Mouse (Mus musculus): ENCODE data around the gene Ptpa. TPM values are rescaled to one million over a fixed set of nuclear protein-coding genes. Genes with fewer than 3 reads are reported as not detected.

Gene Ptpa
- polyA plus RNA-seq, 1 experiment, result 102 TPM

DNA sequence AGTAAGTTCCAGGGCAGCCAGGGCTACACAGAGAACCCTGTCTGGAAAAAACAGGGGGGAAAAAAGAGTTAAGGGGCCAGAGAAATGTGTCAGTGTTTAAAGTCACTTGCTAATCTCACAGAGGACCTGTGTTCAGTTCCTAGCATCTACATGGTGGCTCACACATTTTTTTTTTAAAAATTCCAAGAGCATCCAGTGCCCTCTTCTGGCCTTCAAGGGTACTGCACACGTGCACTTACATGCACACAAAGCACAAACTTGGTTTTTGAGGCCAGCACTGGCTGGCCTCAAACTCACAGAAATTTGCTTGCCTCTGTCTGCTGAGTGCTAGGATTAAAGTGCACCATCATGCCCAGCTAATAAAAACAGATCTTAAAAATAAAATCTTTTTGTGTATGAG is 34.7 kb downstream of the Ptpa start:
- WGBS, result 84% methylated on average over 1 of the region's 1 CpGs
- Histone ChIP-seq H3K36me3 (ENCODE audit: control insufficient read depth, insufficient read depth, low read length) (peaks cover 9% of the 10 kb centered on the region; the same call in 1 of the 2 replicates), H3K4me3 (ENCODE audit: low read depth, low read length) (no peak overlapping the region), H3K27me3 (ENCODE audit: control insufficient read depth, insufficient read depth, low read length) (no peaks in the 10 kb centered on the region), H3K4me1 (ENCODE audit: control insufficient read depth, insufficient read depth, insufficient read length, low read length) (0 out of 2 replicates have a peak, but pooled peaks cover under 1% of the 10 kb centered on the region), H3K27ac (ENCODE audit: insufficient read depth, low read depth, low read length) (no peak overlapping the region)
- no peak for TF ChIP-seq POLR2A (IDR thresholded peaks at IDR 0.05; ENCODE audit: low read depth, low read length)
- peak; percentile 45; the same call in 1 of the 2 replicates for TF ChIP-seq CTCF (IDR thresholded peaks at IDR 0.05; ENCODE audit: extremely low read depth, insufficient read length, insufficient replicate concordance, low read depth, low read length)

DNA sequence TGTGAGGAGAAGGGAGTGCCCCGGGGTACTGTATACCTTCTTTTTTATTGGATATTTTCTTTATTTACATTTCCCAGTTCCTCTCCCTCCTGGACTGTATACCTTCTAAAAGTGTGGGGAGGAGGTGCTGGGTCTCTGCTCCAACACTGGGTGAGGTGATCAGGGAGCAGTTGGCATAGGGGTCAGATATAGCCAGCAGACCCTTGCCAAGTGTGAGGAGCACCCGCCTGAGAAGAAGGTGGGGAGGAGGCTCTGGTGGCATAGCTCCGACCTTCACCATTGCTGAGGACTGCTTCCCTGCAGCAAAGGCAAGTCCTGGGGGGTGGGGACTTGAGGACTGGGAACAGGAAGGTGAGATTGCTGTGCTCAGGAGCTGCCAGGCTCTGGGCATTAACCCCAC is 35.7 kb downstream of the Ptpa start:
- TF ChIP-seq POLR2A (IDR thresholded peaks at IDR 0.05; ENCODE audit: low read depth, low read length), result no peak
- TF ChIP-seq CTCF (IDR thresholded peaks at IDR 0.05; ENCODE audit: extremely low read depth, insufficient read length, insufficient replicate concordance, low read depth, low read length), result no peak
- Histone ChIP-seq H3K4me3 (ENCODE audit: low read depth, low read length) (no peak overlapping the region), H3K27me3 (ENCODE audit: control insufficient read depth, insufficient read depth, low read length) (no peaks in the 10 kb centered on the region), H3K36me3 (ENCODE audit: control insufficient read depth, insufficient read depth, low read length) (peaks cover 6% of the 10 kb centered on the region; the same call in 1 of the 2 replicates), H3K4me1 (ENCODE audit: control insufficient read depth, insufficient read depth, insufficient read length, low read length) (no peaks in the 10 kb centered on the region), H3K27ac (ENCODE audit: insufficient read depth, low read depth, low read length) (no peak overlapping the region)
- 72% methylated on average over 3 of the region's 3 CpGs for whole genome bisulfite sequencing

DNA sequence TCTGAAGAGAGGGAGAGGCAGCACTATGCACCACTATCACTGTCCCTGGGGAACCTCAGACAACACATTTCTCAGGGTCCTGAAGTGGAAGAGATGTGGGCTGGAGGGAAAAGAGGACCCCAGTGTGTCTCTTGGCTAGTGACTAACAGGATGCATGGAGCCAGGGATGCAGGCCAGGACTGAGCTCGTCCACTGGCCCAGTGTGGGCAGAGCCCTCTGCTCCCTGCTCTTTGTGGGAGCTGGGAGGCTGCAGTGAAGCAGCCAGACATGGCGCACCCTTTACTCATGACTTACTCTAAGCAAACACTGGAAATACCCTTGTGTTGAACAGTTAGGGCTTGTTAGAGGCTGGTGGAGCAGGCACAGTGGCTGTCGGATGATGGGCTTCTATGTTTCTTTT is 37.7 kb downstream of the Ptpa start:
- TF ChIP-seq CTCF (IDR thresholded peaks at IDR 0.05; ENCODE audit: extremely low read depth, insufficient read length, insufficient replicate concordance, low read depth, low read length) (no peak), POLR2A (IDR thresholded peaks at IDR 0.05; ENCODE audit: low read depth, low read length) (no peak)
- WGBS, result 88% methylated on average over 3 of the region's 3 CpGs
- Histone ChIP-seq H3K4me3 (ENCODE audit: low read depth, low read length) (no peak overlapping the region), H3K36me3 (ENCODE audit: control insufficient read depth, insufficient read depth, low read length) (no peaks in the 10 kb centered on the region), H3K4me1 (ENCODE audit: control insufficient read depth, insufficient read depth, insufficient read length, low read length) (no peaks in the 10 kb centered on the region), H3K27ac (ENCODE audit: insufficient read depth, low read depth, low read length) (no peak overlapping the region), H3K27me3 (ENCODE audit: control insufficient read depth, insufficient read depth, low read length) (no peaks in the 10 kb centered on the region)

DNA sequence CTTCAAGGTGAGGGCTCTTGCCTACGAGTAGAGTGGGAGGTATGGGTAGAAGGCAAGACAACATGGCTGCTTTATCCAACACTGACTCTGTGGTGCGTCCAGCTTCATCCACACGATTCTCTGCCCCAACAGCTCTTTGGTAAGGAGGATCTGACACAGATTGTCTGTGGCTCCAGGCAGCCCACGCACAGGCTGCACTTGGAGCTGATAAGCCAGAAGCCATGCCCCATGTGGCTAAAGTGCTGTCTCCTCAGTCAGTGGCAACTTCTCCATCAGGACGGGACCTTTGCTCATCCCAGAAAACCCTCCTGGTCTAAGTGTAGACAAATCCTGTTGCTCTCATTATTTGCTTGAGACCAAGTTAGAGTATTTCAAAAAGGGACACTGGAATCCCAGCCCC is 38.7 kb downstream of the Ptpa start:
- WGBS, result 75% methylated on average over 5 of the region's 5 CpGs
- TF ChIP-seq POLR2A (IDR thresholded peaks at IDR 0.05; ENCODE audit: low read depth, low read length) (no peak), CTCF (IDR thresholded peaks at IDR 0.05; ENCODE audit: extremely low read depth, insufficient read length, insufficient replicate concordance, low read depth, low read length) (no peak)

DNA sequence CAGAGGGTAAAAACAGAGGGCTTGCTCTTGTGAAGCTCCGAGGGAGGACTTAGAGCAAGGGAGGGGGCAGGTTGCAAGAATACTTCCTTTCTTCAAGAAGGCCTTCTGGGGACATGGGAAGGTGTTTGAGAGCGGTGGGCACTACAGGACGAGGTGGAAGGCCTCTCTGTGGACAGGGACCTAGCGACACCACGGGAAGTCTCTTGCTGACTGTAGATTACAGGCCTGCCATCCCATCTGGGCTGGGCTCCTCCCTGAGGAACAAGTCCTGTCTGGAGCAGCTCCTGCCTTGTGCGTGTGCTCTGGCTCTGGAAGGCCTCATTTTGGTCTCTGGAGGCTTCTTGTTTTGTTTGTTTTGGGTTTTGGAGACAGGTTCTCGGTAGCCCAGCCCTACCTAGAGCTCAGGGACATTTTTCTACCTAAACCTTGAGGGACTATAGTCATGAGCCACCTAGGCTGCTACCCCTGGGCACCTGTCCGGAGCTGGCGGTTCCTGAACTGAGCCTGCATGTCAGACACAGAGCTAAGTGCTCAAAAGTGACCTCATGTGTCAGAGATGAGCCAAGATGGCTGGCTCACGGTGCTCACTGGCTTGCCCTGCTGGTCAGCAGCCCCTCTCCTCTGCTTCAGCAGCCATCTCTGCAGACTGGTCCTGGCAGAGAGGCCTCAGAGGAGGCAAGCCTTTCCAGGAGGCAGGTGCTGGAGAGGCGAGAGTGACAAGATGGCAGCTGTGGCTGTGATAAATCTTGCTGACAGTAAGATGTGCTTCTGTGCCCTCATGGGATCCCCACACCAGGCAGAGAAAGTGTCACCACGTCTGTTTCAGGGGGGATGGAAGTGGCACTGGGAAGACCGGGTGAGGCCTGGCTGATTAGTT is 40.5 kb downstream of the Ptpa start:
- H3K27ac ChIP-seq (ENCODE audit: insufficient read depth, low read depth, low read length), result no peak overlapping the region
- 80% methylated on average over 13 of the region's 13 CpGs for WGBS
- TF ChIP-seq CTCF (IDR thresholded peaks at IDR 0.05; ENCODE audit: extremely low read depth, insufficient read length, insufficient replicate concordance, low read depth, low read length) (no peak), POLR2A (IDR thresholded peaks at IDR 0.05; ENCODE audit: low read depth, low read length) (no peak)
- no peak overlapping the region for H3K4me3 ChIP-seq (ENCODE audit: low read depth, low read length)
- no peaks in the 10 kb centered on the region for H3K27me3 ChIP-seq (ENCODE audit: control insufficient read depth, insufficient read depth, low read length)
- no peaks in the 10 kb centered on the region for H3K4me1 ChIP-seq (ENCODE audit: control insufficient read depth, insufficient read depth, insufficient read length, low read length)
- H3K36me3 ChIP-seq (ENCODE audit: control insufficient read depth, insufficient read depth, low read length), result no peaks in the 10 kb centered on the region

More for the DNA sequence above, 38.7 kb downstream of the Ptpa start:
- H3K4me1 ChIP-seq (ENCODE audit: control insufficient read depth, insufficient read depth, insufficient read length, low read length), result no peaks in the 10 kb centered on the region
- no peaks in the 10 kb centered on the region for H3K36me3 ChIP-seq (ENCODE audit: control insufficient read depth, insufficient read depth, low read length)
- H3K27me3 ChIP-seq (ENCODE audit: control insufficient read depth, insufficient read depth, low read length), result no peaks in the 10 kb centered on the region
- H3K27ac ChIP-seq (ENCODE audit: insufficient read depth, low read depth, low read length), result no peak overlapping the region
- no peak overlapping the region for H3K4me3 ChIP-seq (ENCODE audit: low read depth, low read length)

DNA sequence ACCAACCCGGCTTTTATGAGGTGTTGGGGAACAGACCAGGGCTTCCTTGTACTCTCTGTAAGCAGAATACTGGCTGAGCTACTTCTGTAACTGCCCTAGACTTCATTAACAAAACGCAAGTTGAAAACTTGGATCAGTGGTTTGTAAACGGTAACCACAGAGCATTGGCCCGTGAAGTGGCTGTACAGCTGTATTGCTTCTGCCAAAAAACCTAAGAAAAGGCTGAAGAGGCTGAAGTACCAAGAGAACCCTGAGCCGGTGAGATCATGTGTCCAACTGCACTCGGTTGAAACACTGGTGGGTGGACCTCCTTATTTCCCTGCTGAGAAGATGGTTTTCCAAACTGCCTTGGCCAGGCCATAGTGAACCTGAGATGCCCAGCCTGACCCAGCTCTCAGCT is 42.5 kb downstream of the Ptpa start:
- 66% methylated on average over 6 of the region's 6 CpGs for WGBS
- Histone ChIP-seq H3K36me3 (ENCODE audit: control insufficient read depth, insufficient read depth, low read length) (no peaks in the 10 kb centered on the region), H3K4me1 (ENCODE audit: control insufficient read depth, insufficient read depth, insufficient read length, low read length) (peaks cover 4% of the 10 kb centered on the region; the same call in 1 of the 2 replicates), H3K27ac (ENCODE audit: insufficient read depth, low read depth, low read length) (no peak overlapping the region; the same call in 1 of the 2 replicates), H3K4me3 (ENCODE audit: low read depth, low read length) (no peak overlapping the region), H3K27me3 (ENCODE audit: control insufficient read depth, insufficient read depth, low read length) (no peaks in the 10 kb centered on the region)
- TF ChIP-seq CTCF (IDR thresholded peaks at IDR 0.05; ENCODE audit: extremely low read depth, insufficient read length, insufficient replicate concordance, low read depth, low read length) (no peak), POLR2A (IDR thresholded peaks at IDR 0.05; ENCODE audit: low read depth, low read length) (no peak)

DNA sequence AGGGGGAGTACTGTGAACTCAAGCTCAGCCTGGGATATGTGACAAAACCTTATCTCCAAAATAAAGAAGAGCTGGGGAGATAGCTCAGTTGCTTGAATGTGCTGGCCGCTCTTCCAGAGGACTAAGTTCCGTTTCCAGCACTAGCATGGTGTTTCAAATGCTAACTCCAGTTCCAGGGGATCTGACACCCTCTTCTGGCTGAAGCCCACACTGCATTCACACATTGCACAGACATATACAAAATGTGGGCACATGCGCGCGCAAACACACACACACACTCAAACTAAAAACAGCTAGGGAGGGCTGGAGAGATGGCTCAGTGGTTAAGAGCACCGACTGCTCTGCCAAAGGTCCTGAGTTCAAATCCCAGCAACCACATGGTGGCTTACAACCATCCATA is 43.4 kb downstream of the Ptpa start:
- Histone ChIP-seq H3K36me3 (ENCODE audit: control insufficient read depth, insufficient read depth, low read length) (no peaks in the 10 kb centered on the region), H3K4me1 (ENCODE audit: control insufficient read depth, insufficient read depth, insufficient read length, low read length) (peaks cover 7% of the 10 kb centered on the region; the same call in 1 of the 2 replicates), H3K27ac (ENCODE audit: insufficient read depth, low read depth, low read length) (no peak overlapping the region), H3K4me3 (ENCODE audit: low read depth, low read length) (no peak overlapping the region), H3K27me3 (ENCODE audit: control insufficient read depth, insufficient read depth, low read length) (no peaks in the 10 kb centered on the region)
- TF ChIP-seq CTCF (IDR thresholded peaks at IDR 0.05; ENCODE audit: extremely low read depth, insufficient read length, insufficient replicate concordance, low read depth, low read length) (no peak), POLR2A (IDR thresholded peaks at IDR 0.05; ENCODE audit: low read depth, low read length) (no peak)
- WGBS, result 93% methylated on average over 6 of the region's 6 CpGs
